Mouse (Mus musculus) retina, adult 2 months (tissue): ENCODE data around the gene 1700025G04Rik.

Experiments used
- DNase-seq: peaks from one replicate; pipeline ENCODE4 v3.0.0-alpha.2; 2012; ENCODE audit warnings: low read depth, low spot score

1700025G04Rik gene

GRCm38 (mm10) chr1:151900706-151901360 is 189.1 kb downstream of the 1700025G04Rik start:
- DNase-seq = no peak

DNA sequence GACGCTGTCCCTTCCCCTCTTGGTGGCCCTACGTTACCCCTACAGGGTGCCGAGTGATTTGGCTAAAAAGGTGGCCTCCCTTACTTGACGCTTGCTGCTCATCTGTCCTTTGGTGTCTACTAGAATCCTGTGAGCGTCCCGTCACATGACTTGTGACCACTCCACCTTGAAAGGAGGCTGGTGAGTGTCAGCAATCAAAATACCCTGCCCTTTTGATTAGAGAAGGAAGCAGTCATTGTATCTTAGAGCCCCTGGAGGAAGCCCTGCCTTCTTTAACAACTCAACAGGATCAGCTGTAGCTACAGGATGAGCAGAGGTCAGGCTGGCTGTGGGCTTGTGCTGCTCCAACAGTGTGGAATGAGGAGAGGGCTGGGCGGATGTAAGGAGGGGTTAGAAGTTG is 190.0 kb downstream of the 1700025G04Rik start:
- no peak for DNase-seq

DNA sequence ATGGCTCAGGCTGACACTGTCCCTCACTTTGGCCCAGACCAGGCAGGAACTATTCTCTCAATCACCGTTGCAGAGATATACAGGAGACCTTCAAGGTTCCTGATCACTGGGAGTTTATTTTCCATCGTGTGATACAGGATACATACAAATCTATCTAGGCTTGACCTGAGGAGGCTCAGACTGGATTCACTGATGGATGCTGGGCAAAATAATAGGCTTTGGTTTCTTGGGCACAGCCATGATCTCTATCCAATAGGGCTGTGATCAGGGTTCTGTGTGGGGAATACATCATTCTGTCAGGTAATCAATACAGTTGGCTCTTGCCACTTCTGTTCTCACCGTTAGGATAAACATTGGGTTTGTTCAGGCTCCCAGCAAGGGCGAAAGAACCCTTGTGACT is 194.5 kb downstream of the 1700025G04Rik start:
- no peak for DNase-seq

GRCm38 (mm10) chr1:151893976-151894375 is 195.9 kb downstream of the 1700025G04Rik start:
- no peak for DNase-seq

- no peak for DNase-seq
Observed at GRCm38 (mm10) chr1:151892008-151892407, 197.9 kb downstream of the 1700025G04Rik start.

- DNase-seq = no peak
Observed at GRCm38 (mm10) chr1:151891194-151891593, 198.7 kb downstream of the 1700025G04Rik start.

GRCm38 (mm10) chr1:151890041-151890621 is 199.8 kb downstream of the 1700025G04Rik start:
- DNase-seq = no peak

DNA sequence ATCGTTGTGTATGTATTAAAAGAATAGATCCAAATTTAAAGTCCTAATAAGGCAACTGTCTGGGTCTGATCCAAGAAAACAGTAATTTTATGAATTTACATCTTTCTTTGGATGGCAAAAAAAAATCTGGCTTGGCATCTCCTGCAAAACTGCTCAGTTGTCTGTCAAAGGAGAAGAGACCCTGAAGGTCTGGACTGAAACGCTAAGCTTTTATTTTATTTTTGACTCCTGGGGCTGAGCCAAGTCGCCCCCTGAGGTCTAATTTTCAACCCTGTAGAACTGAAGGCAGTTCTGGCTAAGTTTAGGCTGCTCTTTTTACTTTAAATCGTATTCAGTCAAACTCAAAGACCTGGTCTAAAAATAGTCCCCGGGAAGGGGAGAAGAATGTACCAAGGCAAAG is 202.3 kb downstream of the 1700025G04Rik start:
- no peak for DNase-seq

DNA sequence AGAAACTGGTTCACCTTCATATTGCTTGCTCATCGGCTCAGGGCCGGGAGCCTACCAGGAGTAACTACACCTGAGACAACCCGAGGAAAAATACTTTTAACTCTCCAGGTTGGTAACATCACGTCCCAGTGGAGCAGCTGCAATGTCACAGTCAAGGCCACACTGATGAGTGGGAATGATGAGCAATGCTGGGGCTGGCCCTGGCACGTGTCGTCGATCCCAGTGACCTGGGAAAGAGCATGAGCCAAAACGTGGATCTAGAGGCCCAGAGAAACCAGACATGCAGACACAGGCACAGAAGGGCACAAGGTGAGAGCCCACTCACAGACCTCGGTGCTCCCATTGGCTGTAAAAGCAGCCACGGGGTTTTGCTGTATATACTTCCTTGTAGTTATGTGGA is 202.8 kb downstream of the 1700025G04Rik start:
- DNase-seq = no peak

GRCm38 (mm10) chr1:151886171-151886570 is 203.8 kb downstream of the 1700025G04Rik start:
- DNase-seq = no peak

GRCm38 (mm10) chr1:151881253-151881652 is 208.7 kb downstream of the 1700025G04Rik start:
- no peak for DNase-seq

DNA sequence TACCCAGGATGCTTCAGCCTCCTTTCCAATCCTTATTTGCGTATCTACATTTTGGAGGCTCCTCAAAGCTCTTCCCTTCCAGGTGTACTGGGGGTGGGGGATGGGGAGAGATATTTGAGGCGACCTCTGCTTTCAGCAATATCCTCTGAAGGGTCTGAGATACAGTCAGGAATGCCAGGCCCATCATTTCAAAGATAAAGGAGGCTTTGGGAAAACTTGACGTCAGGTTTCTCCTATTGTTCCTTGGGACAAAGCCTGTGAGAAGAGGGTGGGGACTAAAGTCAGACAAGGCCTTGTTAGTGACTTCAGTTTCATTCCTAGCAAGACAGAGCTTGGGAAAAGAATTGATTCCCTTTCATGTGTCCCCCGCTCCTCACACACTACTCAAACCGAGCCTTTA is 209.2 kb downstream of the 1700025G04Rik start:
- DNase-seq = no peak

DNA sequence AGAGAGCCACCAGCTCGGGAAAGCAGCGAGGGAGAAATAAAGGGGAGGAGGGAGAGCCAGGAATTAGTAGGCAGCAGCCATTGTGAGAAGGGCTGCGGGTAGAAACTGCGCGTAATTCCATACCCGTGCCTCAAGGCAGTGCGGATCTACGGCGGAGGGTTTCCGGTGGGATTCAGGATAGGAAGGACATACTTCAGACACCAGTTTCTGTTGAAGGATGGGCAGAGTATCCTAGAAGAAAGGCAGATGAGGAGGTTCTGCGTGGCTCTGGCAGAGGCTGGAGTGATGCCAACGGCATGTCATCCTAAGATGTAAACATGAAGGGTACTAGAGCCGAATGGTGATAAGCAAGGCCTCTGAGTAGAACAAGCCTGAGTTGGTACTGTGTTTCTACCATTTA is 210.0 kb downstream of the 1700025G04Rik start:
- DNase-seq = no peak

GRCm38 (mm10) chr1:151879308-151879850 is 210.5 kb downstream of the 1700025G04Rik start:
- DNase-seq = no peak

- no peak for DNase-seq
Observed at GRCm38 (mm10) chr1:151878411-151878810, 211.5 kb downstream of the 1700025G04Rik start.

DNA sequence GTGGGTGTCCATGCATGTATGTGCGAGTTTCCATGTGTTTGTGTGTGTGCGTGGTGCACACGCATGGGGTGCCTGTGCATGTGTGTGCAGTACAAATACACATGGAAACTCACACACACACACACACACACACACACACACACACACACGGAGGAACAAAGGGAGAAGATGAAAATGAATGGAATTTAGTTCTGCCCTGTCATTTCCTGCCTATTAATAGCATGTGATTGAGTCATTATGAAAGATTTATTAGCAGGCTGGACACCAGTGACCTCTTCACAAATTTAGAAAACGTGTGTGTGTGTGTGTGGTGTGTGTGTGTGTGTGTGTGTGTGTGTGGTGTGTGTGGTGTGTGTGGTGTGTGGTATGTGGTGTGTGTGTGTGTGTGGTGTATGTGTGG is 217.0 kb downstream of the 1700025G04Rik start:
- DNase-seq = no peak

- DNase-seq = no peak
Observed at GRCm38 (mm10) chr1:151864326-151864725, 225.6 kb downstream of the 1700025G04Rik start.

DNA sequence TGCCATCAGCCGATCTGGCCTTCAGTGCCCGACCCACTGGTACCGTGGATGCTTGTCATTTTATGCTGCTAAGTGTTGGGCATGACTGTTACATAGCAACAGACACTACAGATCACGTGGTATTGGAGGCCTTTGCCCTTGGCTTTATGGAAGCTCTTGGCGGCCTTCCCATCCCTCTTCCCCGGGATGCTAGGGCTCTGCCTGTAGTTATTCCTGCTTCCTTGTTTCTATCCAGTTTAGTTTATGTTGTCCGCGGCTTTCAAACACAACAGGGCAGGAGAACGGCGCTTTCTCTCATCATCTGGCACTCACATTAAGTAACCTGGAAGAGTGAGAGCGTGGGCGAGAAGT is 226.2 kb downstream of the 1700025G04Rik start:
- no peak for DNase-seq

GRCm38 (mm10) chr1:151863135-151863796 is 226.7 kb downstream of the 1700025G04Rik start:
- DNase-seq = no peak

DNA sequence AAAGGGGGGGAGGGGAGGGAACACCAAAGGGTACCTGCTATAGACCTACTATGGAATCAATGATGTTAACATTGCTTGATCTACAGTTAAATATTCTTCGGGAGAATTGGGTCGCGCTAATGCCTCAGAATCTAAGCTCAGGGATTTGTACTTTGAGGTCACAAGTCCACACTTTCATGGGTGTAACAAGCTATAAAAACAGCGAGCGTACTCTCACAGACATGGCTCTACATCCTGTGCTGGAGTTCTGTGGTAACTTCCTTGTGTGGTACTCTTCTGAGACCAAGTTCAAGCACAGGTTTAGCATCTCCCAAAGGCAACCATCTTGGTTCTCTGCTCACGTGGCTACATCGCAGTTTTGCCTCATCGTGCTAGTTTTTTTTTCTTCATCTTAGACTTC is 227.8 kb downstream of the 1700025G04Rik start:
- no peak for DNase-seq

DNA sequence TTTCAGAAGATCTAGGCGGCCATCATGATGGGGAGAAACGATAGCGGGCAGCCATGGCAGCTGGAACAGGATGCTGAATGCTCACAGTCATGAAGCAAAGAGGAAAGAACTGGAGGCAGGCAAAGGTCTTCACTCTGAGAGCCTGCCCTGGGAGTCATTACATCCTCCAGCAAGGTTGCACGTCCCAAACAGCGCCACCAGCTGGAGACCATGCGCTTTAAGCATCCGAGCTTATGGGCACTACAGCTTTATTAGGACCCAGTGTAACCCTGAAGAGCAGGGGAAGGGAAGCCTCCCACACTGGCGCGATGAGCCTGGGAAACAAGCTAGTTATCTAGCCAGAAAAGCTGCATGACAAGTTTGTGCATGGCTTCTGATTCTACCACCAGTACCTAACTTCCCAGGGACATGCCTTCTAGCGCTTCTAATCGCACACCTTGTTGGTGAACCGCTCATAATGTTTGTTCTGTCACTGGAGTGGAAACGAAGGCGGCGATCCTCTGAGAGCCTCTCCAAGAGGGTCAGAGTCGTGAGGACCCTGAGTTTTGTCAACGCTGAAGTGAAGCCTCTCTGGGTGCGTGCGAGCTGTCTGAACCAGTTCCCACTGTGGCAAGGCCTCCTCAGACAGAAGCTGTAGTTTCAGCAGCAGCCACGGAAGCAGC is 228.5 kb downstream of the 1700025G04Rik start:
- DNase-seq = no peak

DNA sequence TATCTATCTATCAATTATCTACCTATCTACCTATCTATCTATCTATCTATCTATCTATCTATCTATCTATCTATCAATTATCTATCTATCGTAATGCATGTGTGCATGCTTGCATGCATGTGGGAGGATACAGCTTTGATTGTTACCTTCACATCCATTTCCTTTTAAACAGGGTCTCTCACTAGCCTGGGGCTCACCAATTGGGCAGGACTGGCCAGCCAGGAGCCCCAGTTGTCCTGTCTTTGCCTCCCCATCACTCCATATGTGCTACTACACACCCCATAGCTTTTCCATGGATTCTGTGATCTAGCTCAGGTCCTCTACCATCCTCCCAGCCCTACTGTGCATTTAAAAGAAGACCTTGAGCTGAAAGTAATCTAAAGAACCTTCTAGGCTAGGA is 231.5 kb downstream of the 1700025G04Rik start:
- DNase-seq = no peak
